Mouse (Mus musculus) neural tube, embryonic 14.5 days (tissue): ENCODE results near the gene Mrpl38. TPM values are rescaled to one million over a fixed set of nuclear protein-coding genes. Genes with fewer than 3 reads are reported as not detected.
"Not testable (repeated sequence)": the region's sequence is repeated elsewhere in the genome, so short reads cannot be mapped to it uniquely, and the experiment has no call there.

Source experiments
- ATAC-seq: fragments of 200-750 bp; cut with Nextera tagmentation; 2 replicates; pipeline ENCODE4 v1.8.0; 2017; ENCODE audit warnings: low read depth, mild to moderate bottlenecking, moderate TSS enrichment, moderate library complexity
- H3K27ac ChIP-seq: fragments of 300-500 bp; sonication (generic); 2 replicates; pipeline ENCODE4 v1.5.1; 2014; ENCODE audit warnings: low read depth, mild to moderate bottlenecking, control low read depth, low read length, moderate library complexity, mixed read lengths
- H3K27me3 ChIP-seq: fragments of 300-500 bp; sonication (generic); 2 replicates; pipeline ENCODE4 v1.6.1; 2014; ENCODE audit warnings: low read length; ENCODE audit not compliant: control insufficient read depth, insufficient read depth
- H3K36me3 ChIP-seq: fragments of 300-500 bp; sonication (generic); 2 replicates; pipeline ENCODE4 v1.6.1; 2014; ENCODE audit warnings: low read length, mixed read lengths; ENCODE audit not compliant: control insufficient read depth, insufficient read depth
- H3K4me1 ChIP-seq: fragments of 300-500 bp; sonication (generic); 2 replicates; pipeline ENCODE4 v1.6.1; 2014; ENCODE audit warnings: low read length; ENCODE audit not compliant: control insufficient read depth, insufficient read depth
- H3K4me2 ChIP-seq: fragments of 300-500 bp; sonication (generic); 2 replicates; pipeline ENCODE4 v1.6.1; 2014; ENCODE audit warnings: mild to moderate bottlenecking, low read depth, low read length, control low read depth
- H3K4me3 ChIP-seq: fragments of 300-500 bp; sonication (generic); 2 replicates; pipeline ENCODE4 v1.5.1; 2014; ENCODE audit warnings: low read depth, low read length, control low read depth, mixed read lengths
- H3K9ac ChIP-seq: fragments of 300-500 bp; sonication (generic); replicated peaks from 2 replicates; pipeline ENCODE4 v1.6.1; 2014; ENCODE audit warnings: low read depth, mild to moderate bottlenecking, control low read depth, low read length, mixed read lengths
- H3K9me3 ChIP-seq: fragments of 300-500 bp; sonication (generic); 2 replicates; pipeline ENCODE4 v1.6.1; 2016; ENCODE audit warnings: low read length; ENCODE audit not compliant: control insufficient read depth
- WGBS: fragments of 180-500 bp; shearing (Covaris S2); extraction: QIAGEN DNeasy Blood & Tissue Kit; methylation state at CpG from one replicate; pipeline ENCODE4 v1.1.7; 2014; 5-methylcytosine and 5-hydroxymethylcytosine counted together
- polyA plus RNA-seq: library from polyadenylated mRNA; unstranded; fragments of >200 nt; fragmentation: Nextera tagmentation; extraction: Ambion mirVana; gene quantifications from 2 replicates; pipeline ENCODE4 v1.2.1, GENCODE M21; 2014

Gene Mrpl38
- polyA plus RNA-seq, 1 experiment from 2014 or later, result 91.0 TPM

DNA sequence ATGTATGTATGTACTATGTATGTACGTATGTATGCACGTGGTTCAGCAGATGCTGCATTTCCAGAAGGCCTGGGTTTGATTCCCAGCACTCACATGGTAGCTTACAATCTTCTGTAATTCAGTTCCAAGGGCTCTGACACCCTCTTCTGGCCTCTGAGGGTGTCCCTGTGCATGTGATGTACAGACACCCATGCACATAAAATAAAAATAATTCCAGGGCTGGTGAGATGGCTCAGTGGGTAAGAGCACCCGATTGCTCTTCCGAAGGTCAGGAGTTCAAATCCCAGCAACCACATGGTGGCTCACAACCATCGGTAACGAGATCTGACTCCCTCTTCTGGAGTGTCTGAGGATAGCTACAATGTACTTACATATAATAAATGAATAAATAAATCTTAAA, 45.7 kb downstream of the Mrpl38 start:
- H3K9me3 ChIP-seq, H3K36me3 ChIP-seq, ATAC-seq, H3K9ac ChIP-seq, H3K4me1 ChIP-seq, H3K4me3 ChIP-seq, H3K4me2 ChIP-seq, H3K27me3 ChIP-seq, H3K27ac ChIP-seq: not testable (repeated sequence)
- 89% methylated on average over 6 of the region's 6 CpGs for WGBS

DNA sequence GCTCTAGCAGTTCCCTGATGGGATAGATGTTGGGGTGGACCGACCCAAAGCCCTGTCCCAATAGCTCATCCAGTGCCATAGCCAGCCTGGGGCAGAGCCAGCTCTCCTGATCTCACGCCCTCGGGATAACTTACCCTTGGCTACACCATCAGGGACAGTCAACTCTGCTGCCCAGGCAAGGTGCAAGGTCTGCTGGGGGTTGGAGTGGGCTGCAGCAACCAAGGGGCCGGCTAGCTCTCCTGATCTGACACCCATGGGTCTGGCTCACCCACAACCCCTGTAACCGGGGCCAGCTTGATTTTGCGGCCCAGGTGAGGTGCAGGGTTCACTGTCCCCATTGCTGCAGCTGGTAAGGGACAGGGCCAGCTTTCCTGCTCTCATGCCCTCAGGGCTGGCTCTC, 47.1 kb downstream of the Mrpl38 start:
- H3K9me3 ChIP-seq, result no peaks in the 10 kb centered on the region
- no peak overlapping the region for H3K27ac ChIP-seq
- no peak overlapping the region for H3K4me2 ChIP-seq
- no peak overlapping the region for H3K9ac ChIP-seq
- WGBS, result 85% methylated on average over 6 of the region's 6 CpGs
- no peaks in the 10 kb centered on the region for H3K36me3 ChIP-seq
- no peak overlapping the region for H3K4me3 ChIP-seq
- ATAC-seq, result no peak
- no peaks in the 10 kb centered on the region for H3K27me3 ChIP-seq
- H3K4me1 ChIP-seq, result no peaks in the 10 kb centered on the region

DNA sequence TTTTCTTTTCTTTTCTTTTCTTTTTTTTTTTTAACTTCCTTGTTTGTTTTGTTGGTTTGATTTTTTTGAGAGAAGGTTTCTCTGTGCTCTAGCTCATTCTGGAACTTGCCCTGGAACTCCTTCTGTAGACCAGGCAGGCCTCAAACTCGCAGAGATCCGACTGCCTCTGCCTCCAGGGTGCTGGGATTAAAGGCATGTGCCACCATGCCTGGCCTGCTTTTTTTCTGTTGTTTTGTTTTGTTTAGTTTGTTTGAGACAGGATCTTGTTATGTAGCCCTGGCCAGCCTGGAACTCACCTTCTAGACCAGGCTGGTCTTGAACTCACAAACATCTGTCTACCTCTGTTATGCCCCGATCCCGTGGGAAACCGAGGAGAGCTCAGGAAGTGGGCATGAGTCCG, 49.1 kb downstream of the Mrpl38 start:
- no peak overlapping the region for H3K9ac ChIP-seq
- 90% methylated on average over 6 of the region's 6 CpGs for WGBS

DNA sequence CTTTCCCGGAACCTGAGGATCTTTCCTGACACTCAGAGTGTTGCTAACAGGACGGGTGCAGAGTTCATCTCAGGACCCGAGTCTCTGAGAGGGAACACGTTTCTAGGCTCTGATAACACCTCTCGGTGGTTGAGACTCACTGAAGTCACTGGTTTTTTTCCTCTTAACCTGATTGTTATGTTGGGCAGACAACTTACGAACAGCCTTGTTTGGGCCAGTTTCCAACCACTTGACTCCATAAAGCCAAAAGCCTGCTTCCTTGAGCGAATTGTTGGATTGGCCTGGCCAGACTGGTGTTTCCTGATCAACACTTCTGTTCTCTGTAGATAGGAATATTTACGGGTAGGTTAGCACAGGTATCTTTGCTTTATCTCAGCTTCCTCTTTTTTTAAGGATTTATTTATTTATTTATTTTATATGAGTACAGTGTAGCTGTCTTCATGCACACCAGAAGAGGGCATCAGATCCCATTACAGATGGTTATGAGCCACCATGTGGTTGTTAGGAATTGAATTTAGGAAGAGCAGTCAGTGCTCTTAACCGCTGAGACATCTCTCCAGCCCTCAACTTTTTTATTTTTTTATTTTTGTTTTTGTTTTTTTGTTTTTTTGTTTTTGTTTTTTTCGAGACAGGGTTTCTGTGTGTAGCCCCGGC, 49.8 kb downstream of the Mrpl38 start:
- no peaks in the 10 kb centered on the region for H3K9me3 ChIP-seq
- no peak for ATAC-seq
- peaks cover 8% of the 10 kb centered on the region for H3K4me1 ChIP-seq
- WGBS, result 89% methylated on average over 11 of the region's 11 CpGs
- H3K4me2 ChIP-seq, result no peak overlapping the region
- H3K27me3 ChIP-seq, result no peaks in the 10 kb centered on the region
- no peak overlapping the region for H3K27ac ChIP-seq
- no peak overlapping the region for H3K4me3 ChIP-seq
- 0 out of 2 replicates have a peak, but pooled peaks cover 1% of the 10 kb centered on the region for H3K36me3 ChIP-seq
- H3K9ac ChIP-seq, result no peak overlapping the region

More for the DNA sequence above, 49.1 kb downstream of the Mrpl38 start:
- H3K4me2 ChIP-seq, result no peak overlapping the region
- no peaks in the 10 kb centered on the region for H3K27me3 ChIP-seq
- H3K4me3 ChIP-seq, result no peak overlapping the region
- peaks cover 8% of the 10 kb centered on the region for H3K4me1 ChIP-seq
- no peaks in the 10 kb centered on the region for H3K9me3 ChIP-seq
- no peaks in the 10 kb centered on the region for H3K36me3 ChIP-seq
- no peak for ATAC-seq
- H3K27ac ChIP-seq, result no peak overlapping the region

DNA sequence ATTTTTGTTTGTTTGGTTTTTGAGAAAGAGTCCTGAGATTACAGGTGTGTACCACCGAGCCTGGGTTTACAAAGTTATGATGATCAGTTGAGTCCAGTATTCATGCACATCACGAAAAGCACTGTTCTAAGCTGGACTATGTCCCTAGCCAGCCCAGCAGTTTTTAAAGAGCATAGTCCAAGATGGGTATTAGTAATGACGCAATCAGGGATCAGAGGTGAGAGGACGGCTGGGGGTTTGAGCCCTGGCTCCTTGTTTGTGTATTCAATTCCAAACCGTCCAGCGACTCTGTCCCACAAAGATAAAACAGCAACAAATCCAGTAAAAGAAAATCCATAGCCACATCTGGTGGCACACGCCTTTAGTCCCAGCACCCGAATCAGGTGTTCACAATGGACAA, 50.5 kb downstream of the Mrpl38 start:
- no peak overlapping the region for H3K4me3 ChIP-seq
- no peak overlapping the region for H3K9ac ChIP-seq

DNA sequence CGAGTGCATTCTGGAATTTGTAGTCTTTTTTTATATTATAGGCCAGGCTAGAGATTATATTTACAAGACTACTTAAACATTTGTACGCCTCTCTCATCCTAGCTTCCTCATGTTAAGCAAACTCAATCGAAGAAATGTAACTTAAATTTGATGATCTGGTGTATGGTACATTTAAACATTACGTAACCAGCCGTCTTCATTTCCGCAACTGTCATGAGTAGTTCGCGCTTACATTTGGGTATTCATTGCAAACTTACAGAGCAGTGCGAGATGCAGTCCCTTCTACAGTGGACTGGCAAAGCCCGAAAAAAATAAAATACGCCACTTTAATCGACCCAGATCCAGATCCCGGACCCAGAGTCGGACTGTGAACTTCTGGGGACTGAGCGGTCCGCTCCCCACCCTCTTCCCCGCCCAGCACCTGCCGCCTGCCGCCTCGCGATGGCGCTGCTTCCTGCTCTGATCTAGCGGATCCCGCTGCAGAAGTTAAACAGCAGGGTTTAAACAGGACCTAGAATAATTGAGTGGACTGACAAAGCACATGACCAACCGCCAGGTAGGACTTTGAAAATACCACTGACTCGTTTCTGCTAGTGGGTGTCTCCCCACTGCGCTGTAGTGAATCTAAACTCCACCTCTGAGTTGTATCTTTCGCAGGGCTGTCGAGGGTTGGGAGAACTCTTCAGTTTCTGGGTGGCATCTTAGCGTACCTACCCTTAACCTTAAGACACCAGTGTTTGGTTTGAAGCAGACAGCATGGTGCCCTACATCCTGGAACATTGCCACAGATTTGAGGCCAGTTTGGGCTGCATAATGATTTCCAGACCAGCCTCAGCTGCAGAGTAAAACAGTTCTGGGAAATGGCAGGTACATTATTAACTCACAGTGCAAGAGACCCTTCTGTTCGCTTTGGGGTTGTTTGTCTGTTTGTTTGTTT, 51.2 kb downstream of the Mrpl38 start:
- no peaks in the 10 kb centered on the region for H3K27me3 ChIP-seq
- peak overlapping the region; percentile 47 for H3K4me2 ChIP-seq
- H3K36me3 ChIP-seq, result peaks cover 13% of the 10 kb centered on the region
- H3K9me3 ChIP-seq, result no peaks in the 10 kb centered on the region
- peak overlapping the region; percentile 35 for H3K4me3 ChIP-seq
- peak overlapping the region; percentile 49 for H3K27ac ChIP-seq
- peak; percentile 81 for ATAC-seq
- 4% methylated on average over 31 of the region's 31 CpGs for WGBS
- peaks cover 8% of the 10 kb centered on the region for H3K4me1 ChIP-seq
- H3K9ac ChIP-seq, result peak overlapping the region; percentile 29; the same call in 1 of the 2 replicates

More for the DNA sequence above, 50.5 kb downstream of the Mrpl38 start:
- peaks cover 8% of the 10 kb centered on the region for H3K4me1 ChIP-seq
- WGBS, result 88% methylated on average over 8 of the region's 8 CpGs
- no peak for ATAC-seq
- H3K36me3 ChIP-seq, result peaks cover 8% of the 10 kb centered on the region
- no peak overlapping the region for H3K27ac ChIP-seq
- no peaks in the 10 kb centered on the region for H3K9me3 ChIP-seq
- no peaks in the 10 kb centered on the region for H3K27me3 ChIP-seq
- no peak overlapping the region; the same call in 1 of the 2 replicates for H3K4me2 ChIP-seq

DNA sequence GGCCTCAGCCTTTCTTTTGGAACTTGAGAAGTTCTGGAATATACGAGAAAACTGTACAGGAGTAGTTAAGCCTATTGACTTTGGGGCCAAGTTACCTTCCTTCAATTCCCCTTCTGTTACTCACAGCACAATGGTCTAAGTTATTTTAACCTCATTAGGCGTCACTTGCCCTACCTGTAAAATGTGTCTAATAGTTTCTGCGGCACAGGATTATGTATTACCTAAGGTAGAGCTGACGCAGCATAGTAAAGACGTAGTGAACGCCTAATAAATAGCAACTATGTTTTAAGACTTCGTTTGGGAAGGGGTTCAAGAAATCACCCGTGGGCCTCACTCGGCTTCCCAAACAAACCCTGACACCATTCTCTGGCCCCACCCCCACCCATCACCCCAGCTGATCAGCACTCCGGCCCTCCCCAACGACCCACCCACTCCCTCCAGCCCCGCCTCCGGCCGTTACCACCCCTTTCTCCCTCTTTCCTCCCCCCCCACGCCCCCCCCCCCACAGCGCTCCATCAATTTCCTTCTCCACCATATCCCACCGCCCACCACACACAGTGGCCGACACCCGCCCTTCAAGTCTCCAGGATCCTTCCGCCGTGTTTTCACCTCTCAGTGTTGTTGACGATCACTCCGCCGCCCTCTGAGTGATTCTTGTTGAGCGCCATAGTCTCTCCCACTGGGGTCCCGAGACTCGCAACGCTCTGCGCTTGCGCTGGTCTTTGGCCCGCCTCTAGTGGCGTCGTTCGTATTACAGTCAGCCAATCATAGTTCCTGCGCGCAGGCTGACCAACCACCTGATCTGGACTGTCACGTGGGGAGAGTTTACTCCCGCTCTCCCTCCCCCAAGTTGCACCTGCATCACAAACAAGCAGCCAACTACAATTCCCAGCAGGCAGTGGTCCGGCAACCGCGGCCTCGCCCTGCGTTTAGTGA, 52.1 kb downstream of the Mrpl38 start, which contains the start of gene Wbp2:
TSS of gene Wbp2 (minus strand) at position 738 of the 936 bp plus-strand sequence.
- ATAC-seq, result peak; percentile 95
- 5% methylated on average over 37 of the region's 43 CpGs for WGBS
- H3K9me3 ChIP-seq, result no peaks in the 10 kb centered on the region
- H3K27me3 ChIP-seq, result no peaks in the 10 kb centered on the region
- peak within 1 kb of the TSS; percentile 29; the same call in 1 of the 2 replicates for H3K9ac ChIP-seq
- peak within 1 kb of the TSS; percentile 70 for H3K27ac ChIP-seq
- peak within 1 kb of the TSS; percentile 35 for H3K4me3 ChIP-seq
- peak within 1 kb of the TSS; percentile 61 for H3K4me2 ChIP-seq
- H3K36me3 ChIP-seq, result peaks cover 17% of the 10 kb centered on the region
- peaks cover 8% of the 10 kb centered on the region for H3K4me1 ChIP-seq

DNA sequence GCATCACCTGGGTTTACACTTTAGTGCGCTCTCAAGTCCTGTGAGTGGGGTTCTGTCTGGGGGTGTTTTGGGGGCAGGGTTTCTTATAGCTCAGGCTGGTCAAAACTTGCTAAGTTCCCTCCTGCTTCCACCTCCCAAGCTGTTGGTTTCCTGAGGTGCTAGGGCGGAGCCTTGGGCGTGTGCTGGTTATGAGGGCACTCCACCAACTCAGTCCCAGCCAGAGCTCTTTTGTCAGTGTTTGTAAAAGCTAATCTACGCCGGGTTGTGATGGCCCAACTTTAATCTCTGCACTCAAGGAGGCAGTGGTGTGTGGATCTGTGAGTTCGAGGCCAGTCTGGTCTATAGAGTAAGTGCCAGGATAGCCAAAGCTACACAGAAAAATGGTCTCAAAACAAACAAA, 54.5 kb downstream of the Mrpl38 start:
- Histone ChIP-seq H3K36me3 (peaks cover 38% of the 10 kb centered on the region), H3K4me1 (peaks cover 8% of the 10 kb centered on the region), H3K27ac (no peak overlapping the region), H3K9me3 (no peaks in the 10 kb centered on the region), H3K9ac (no peak overlapping the region), H3K4me3 (no peak overlapping the region), H3K4me2 (no peak overlapping the region), H3K27me3 (no peaks in the 10 kb centered on the region)
- 92% methylated on average over 6 of the region's 6 CpGs for WGBS
- ATAC-seq, result no peak
